Mouse (Mus musculus): Measurements from ENCODE around the gene Ceacam10. TPM values are rescaled to one million over a fixed set of nuclear protein-coding genes. Genes with fewer than 3 reads are reported as not detected.

Ceacam10 gene
- total and polyA plus RNA-seq, 3 experiments: not detected

GRCm38 (mm10) chr7:24760211-24760610, 16.8 kb upstream of the Ceacam10 start, which contains the start of gene Cd177:
TSS of gene Cd177 (minus strand) at chr7:24760311.
- Histone ChIP-seq H3K4me3 (no peak within 1 kb of the TSS), H3K4me1 (ENCODE audit: control insufficient read depth, insufficient read depth, low read length) (no peaks in the 10 kb centered on the region), H3K9ac (ENCODE audit: low read depth, low read length) (no peak within 1 kb of the TSS), H3K27ac (no peak within 1 kb of the TSS), H3K27me3 (ENCODE audit: control insufficient read depth, insufficient read depth, low read length) (no peaks in the 10 kb centered on the region), H3K79me2 (replicated peaks; ENCODE audit: control insufficient read depth, insufficient read depth, low read length) (no peaks in the 10 kb centered on the region), H3K36me3 (ENCODE audit: control insufficient read depth, insufficient read depth, low read length) (no peaks in the 10 kb centered on the region)
- 63% methylated on average over 6 of the region's 6 CpGs for WGBS
- DNase-seq: no peak
- intact Hi-C loops (cut with DNase I): no loop called here
- TF ChIP-seq EP300 (IDR thresholded peaks at IDR 0.05; ENCODE audit: insufficient read depth, low read depth, low read length): no peak

DNA sequence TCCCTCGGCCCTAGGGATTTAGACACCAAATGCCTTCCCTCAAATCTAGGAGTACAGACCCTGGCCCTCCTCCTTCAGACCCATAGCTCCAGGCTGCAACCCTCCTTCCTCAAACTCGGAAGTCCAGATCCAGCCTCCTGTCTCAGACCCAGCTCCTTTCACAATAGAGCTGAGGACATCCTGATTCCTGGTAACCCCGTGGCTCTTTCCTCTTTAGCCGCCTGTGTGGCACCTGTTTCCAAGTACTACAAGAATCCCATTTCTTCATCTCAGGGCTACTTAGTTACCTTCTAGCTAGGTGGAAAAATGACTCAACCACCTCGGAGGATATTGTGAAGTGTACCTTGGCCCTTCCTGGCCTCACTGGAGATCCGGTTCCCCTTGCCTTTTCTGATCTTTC, 15.8 kb upstream of the Ceacam10 start:
- Histone ChIP-seq H3K79me2 (replicated peaks; ENCODE audit: control insufficient read depth, insufficient read depth, low read length) (no peaks in the 10 kb centered on the region), H3K27ac (no peak overlapping the region), H3K36me3 (ENCODE audit: control insufficient read depth, insufficient read depth, low read length) (no peaks in the 10 kb centered on the region), H3K4me1 (ENCODE audit: control insufficient read depth, insufficient read depth, low read length) (no peaks in the 10 kb centered on the region), H3K9ac (ENCODE audit: low read depth, low read length) (no peak overlapping the region), H3K4me3 (no peak overlapping the region), H3K27me3 (ENCODE audit: control insufficient read depth, insufficient read depth, low read length) (no peaks in the 10 kb centered on the region)
- intact Hi-C loops (cut with DNase I): no loop called here
- no peak for DNase-seq
- 62% methylated on average over 6 of the region's 6 CpGs for WGBS
- TF ChIP-seq EP300 (IDR thresholded peaks at IDR 0.05; ENCODE audit: insufficient read depth, low read depth, low read length) (no peak), CTCF (IDR thresholded peaks at IDR 0.05) (no peak), POLR2A (IDR thresholded peaks at IDR 0.05; ENCODE audit: insufficient read depth, low read depth, low read length) (no peak)

DNA sequence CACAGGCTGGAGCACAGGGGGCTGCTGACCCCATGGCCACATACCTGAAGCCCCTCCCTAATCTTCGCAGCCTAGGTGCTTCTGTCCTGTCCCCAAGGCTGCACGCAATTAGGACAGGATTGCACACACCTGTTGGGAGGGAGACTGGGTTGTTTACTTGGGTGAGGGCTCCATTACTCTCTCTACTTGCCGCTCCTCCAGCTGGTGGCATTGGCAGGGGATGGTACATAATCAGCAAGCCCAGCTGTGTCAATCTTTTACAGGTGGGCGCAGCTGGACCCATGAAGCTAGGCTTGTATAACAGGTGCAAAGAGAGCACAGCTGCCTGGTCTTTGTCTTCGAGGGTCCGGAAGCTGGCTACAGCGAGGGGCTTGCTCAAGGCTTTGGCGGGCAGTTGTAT, 14.4 kb upstream of the Ceacam10 start:
- Histone ChIP-seq H3K36me3 (ENCODE audit: control insufficient read depth, insufficient read depth, low read length) (no peaks in the 10 kb centered on the region), H3K79me2 (replicated peaks; ENCODE audit: control insufficient read depth, insufficient read depth, low read length) (no peaks in the 10 kb centered on the region), H3K27ac (no peak overlapping the region), H3K4me3 (no peak overlapping the region), H3K9ac (ENCODE audit: low read depth, low read length) (no peak overlapping the region), H3K27me3 (ENCODE audit: control insufficient read depth, insufficient read depth, low read length) (no peaks in the 10 kb centered on the region), H3K4me1 (ENCODE audit: control insufficient read depth, insufficient read depth, low read length) (no peaks in the 10 kb centered on the region)
- no peak for TF ChIP-seq CTCF (IDR thresholded peaks at IDR 0.05)
- TF ChIP-seq POLR2A (IDR thresholded peaks at IDR 0.05; ENCODE audit: insufficient read depth, low read depth, low read length): no peak
- WGBS: 88% methylated on average over 8 of the region's 8 CpGs
- no peak for DNase-seq
- intact Hi-C loops (cut with DNase I): no loop called here

DNA sequence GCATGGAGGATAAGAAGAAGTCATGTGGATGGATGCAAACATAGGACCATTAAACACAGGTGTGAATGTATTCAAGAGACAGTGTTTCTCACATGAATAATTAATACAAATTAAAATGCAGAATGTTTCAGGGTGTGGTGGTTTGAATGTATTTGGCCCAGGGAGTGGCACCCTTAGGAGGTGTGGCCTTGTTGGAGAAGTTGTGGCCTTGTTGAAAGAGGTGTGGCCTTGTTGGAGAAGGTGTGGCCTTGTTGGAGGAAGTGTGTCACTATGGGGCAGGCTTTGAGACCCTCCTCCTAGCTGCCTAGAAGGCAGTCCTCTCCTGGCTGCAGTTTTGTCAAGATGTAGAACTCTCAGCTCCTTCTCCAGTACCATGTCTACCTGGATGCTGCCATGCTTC, 5.6 kb upstream of the Ceacam10 start:
- H3K4me1 ChIP-seq (ENCODE audit: control insufficient read depth, insufficient read depth, low read length): no peaks in the 10 kb centered on the region
- intact Hi-C loops (cut with DNase I): no loop called here
- no peak overlapping the region for H3K9ac ChIP-seq (ENCODE audit: low read depth, low read length)
- H3K27ac ChIP-seq: no peak overlapping the region
- no peak overlapping the region for H3K4me3 ChIP-seq
- no peaks in the 10 kb centered on the region for H3K36me3 ChIP-seq (ENCODE audit: control insufficient read depth, insufficient read depth, low read length)
- no peaks in the 10 kb centered on the region for H3K79me2 ChIP-seq (replicated peaks; ENCODE audit: control insufficient read depth, insufficient read depth, low read length)
- DNase-seq: no peak
- no peaks in the 10 kb centered on the region for H3K27me3 ChIP-seq (ENCODE audit: control insufficient read depth, insufficient read depth, low read length)
- TF ChIP-seq CTCF (IDR thresholded peaks at IDR 0.05): no peak
- no peak for TF ChIP-seq POLR2A (IDR thresholded peaks at IDR 0.05; ENCODE audit: insufficient read depth, low read depth, low read length)
- TF ChIP-seq EP300 (IDR thresholded peaks at IDR 0.05; ENCODE audit: insufficient read depth, low read depth, low read length): no peak

DNA sequence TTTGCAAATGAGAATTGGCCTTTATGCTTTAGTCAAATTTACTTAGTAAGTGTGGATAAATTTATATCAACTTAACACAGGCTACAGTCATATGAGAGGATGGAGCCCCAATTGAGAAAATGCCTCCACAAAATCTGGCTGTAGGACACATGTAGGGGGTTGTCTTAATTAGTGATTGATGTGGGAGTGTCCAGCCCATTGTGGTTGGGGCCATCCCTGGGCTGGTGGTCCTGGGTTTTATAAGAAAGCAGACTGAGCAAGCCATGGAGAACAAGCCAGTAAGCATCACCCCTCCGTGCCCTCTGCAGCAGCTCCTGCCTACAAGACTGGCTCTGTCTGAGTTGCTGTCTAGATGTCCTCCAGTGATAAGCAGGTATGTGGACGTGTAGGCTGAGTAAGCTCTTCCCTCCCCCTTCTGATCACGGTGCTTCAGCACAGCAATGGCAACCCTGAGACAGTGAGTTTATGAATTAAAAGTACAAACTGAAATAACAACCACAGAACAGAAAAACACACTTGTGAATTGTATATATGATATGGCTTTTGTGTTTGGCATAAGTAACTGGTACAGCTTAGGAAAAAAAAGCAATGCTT, 3.0 kb upstream of the Ceacam10 start:
- H3K79me2 ChIP-seq (replicated peaks; ENCODE audit: control insufficient read depth, insufficient read depth, low read length): no peaks in the 10 kb centered on the region
- H3K4me1 ChIP-seq (ENCODE audit: control insufficient read depth, insufficient read depth, low read length): no peaks in the 10 kb centered on the region
- DNase-seq: no peak
- WGBS: 44% methylated on average over 3 of the region's 3 CpGs
- intact Hi-C loops (cut with DNase I): no loop called here
- no peaks in the 10 kb centered on the region for H3K36me3 ChIP-seq (ENCODE audit: control insufficient read depth, insufficient read depth, low read length)
- H3K9ac ChIP-seq (ENCODE audit: low read depth, low read length): no peak overlapping the region
- no peaks in the 10 kb centered on the region for H3K27me3 ChIP-seq (ENCODE audit: control insufficient read depth, insufficient read depth, low read length)
- no peak overlapping the region for H3K27ac ChIP-seq
- H3K4me3 ChIP-seq: no peak overlapping the region
- TF ChIP-seq CTCF (IDR thresholded peaks at IDR 0.05) (no peak), EP300 (IDR thresholded peaks at IDR 0.05; ENCODE audit: insufficient read depth, low read depth, low read length) (no peak), POLR2A (IDR thresholded peaks at IDR 0.05; ENCODE audit: insufficient read depth, low read depth, low read length) (no peak)

- no peaks in the 10 kb centered on the region for H3K79me2 ChIP-seq (replicated peaks; ENCODE audit: control insufficient read depth, insufficient read depth, low read length)
- WGBS: 71% methylated on average over 2 of the region's 2 CpGs
- intact Hi-C loops (cut with DNase I): no loop called here
- H3K4me3 ChIP-seq: no peak overlapping the region
- H3K4me1 ChIP-seq (ENCODE audit: control insufficient read depth, insufficient read depth, low read length): no peaks in the 10 kb centered on the region
- H3K36me3 ChIP-seq (ENCODE audit: control insufficient read depth, insufficient read depth, low read length): no peaks in the 10 kb centered on the region
- H3K9ac ChIP-seq (ENCODE audit: low read depth, low read length): no peak overlapping the region
- H3K27ac ChIP-seq: no peak overlapping the region
- TF ChIP-seq CTCF (IDR thresholded peaks at IDR 0.05): no peak
- TF ChIP-seq POLR2A (IDR thresholded peaks at IDR 0.05; ENCODE audit: insufficient read depth, low read depth, low read length): no peak
- TF ChIP-seq EP300 (IDR thresholded peaks at IDR 0.05; ENCODE audit: insufficient read depth, low read depth, low read length): no peak
- DNase-seq: no peak
- H3K27me3 ChIP-seq (ENCODE audit: control insufficient read depth, insufficient read depth, low read length): no peaks in the 10 kb centered on the region
These were observed 861 bp upstream of the Ceacam10 start for GRCm38 (mm10) chr7:24776145-24776544.
